Mouse (Mus musculus): ENCODE results near the gene Fgfr2. TPM values are rescaled to one million over a fixed set of nuclear protein-coding genes. Genes with fewer than 3 reads are reported as not detected.

The Fgfr2 gene
- polyA plus RNA-seq, 1 experiment from 2014 or later, result 110 TPM

DNA sequence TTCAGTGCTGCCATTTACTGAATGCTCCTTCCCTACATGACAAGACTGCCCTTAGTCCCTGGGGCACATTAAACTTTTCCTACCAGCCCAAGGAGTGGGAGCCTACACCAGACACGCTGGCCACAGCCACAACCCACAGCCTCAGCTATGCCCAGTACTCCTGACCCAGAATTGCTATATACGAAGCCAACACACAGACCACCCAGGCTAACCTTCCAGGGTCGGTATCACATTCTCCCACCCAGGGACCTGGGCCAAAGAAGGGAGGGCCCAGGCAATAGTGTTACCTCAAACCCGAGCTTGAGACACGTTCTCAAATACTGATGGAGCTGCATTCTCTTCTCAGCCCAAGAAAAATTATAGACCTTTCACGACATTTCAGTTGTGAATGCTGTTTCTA is 754.3 kb downstream of the Fgfr2 start:
- DNase-seq (ENCODE audit: low spot score), result no peak
- TF ChIP-seq EP300 (IDR thresholded peaks at IDR 0.05) (no peak), CTCF (IDR thresholded peaks at IDR 0.05) (no peak)
- Histone ChIP-seq H3K27me3 (replicated peaks; ENCODE audit: insufficient read depth, low read length) (no peaks in the 10 kb centered on the region), H3K4me3 (ENCODE audit: low read depth, low read length) (no peak overlapping the region), H3K9ac (replicated peaks; ENCODE audit: low read depth) (no peak overlapping the region), H3K4me1 (ENCODE audit: insufficient read depth, low read depth, low read length) (no peaks in the 10 kb centered on the region), H3K9me3 (ENCODE audit: low read length) (no peaks in the 10 kb centered on the region), H3K36me3 (ENCODE audit: insufficient read depth, low read length) (no peaks in the 10 kb centered on the region), H3K4me2 (replicated peaks; ENCODE audit: low read depth, low read length) (no peak overlapping the region), H3K27ac (ENCODE audit: low read length) (no peak overlapping the region)
- 75% methylated on average over 6 of the region's 6 CpGs for WGBS
- ATAC-seq, result no peak

DNA sequence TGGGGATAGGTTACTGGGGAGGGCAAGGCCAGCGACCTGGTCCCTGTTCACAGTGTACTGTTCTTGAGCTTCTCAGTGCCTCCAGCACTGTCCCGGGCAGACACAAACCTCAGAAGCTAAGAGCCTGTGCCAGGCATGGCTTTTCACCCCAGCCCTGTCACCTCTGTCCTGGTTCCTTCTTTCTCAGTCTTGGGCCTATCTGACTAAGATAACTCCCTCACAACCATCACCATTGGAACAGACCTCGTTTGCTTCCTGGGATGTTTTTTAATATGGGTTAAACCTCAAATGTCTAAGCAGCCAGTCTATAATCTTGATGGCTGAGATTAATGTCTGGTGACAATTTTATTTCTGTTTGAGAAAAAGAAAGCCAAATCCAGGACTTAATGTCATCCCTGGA is 755.8 kb downstream of the Fgfr2 start:
- Histone ChIP-seq H3K4me1 (ENCODE audit: insufficient read depth, low read depth, low read length) (no peaks in the 10 kb centered on the region), H3K9ac (replicated peaks; ENCODE audit: low read depth) (no peak overlapping the region), H3K4me2 (replicated peaks; ENCODE audit: low read depth, low read length) (no peak overlapping the region), H3K4me3 (ENCODE audit: low read depth, low read length) (no peak overlapping the region), H3K36me3 (ENCODE audit: insufficient read depth, low read length) (no peaks in the 10 kb centered on the region), H3K9me3 (ENCODE audit: low read length) (no peaks in the 10 kb centered on the region), H3K27ac (ENCODE audit: low read length) (no peak overlapping the region), H3K27me3 (replicated peaks; ENCODE audit: insufficient read depth, low read length) (no peaks in the 10 kb centered on the region)
- ATAC-seq, result no peak
- TF ChIP-seq EP300 (IDR thresholded peaks at IDR 0.05) (no peak), CTCF (IDR thresholded peaks at IDR 0.05) (no peak)
- no peak for DNase-seq (ENCODE audit: low spot score)
- 78% methylated on average over 3 of the region's 3 CpGs for WGBS

DNA sequence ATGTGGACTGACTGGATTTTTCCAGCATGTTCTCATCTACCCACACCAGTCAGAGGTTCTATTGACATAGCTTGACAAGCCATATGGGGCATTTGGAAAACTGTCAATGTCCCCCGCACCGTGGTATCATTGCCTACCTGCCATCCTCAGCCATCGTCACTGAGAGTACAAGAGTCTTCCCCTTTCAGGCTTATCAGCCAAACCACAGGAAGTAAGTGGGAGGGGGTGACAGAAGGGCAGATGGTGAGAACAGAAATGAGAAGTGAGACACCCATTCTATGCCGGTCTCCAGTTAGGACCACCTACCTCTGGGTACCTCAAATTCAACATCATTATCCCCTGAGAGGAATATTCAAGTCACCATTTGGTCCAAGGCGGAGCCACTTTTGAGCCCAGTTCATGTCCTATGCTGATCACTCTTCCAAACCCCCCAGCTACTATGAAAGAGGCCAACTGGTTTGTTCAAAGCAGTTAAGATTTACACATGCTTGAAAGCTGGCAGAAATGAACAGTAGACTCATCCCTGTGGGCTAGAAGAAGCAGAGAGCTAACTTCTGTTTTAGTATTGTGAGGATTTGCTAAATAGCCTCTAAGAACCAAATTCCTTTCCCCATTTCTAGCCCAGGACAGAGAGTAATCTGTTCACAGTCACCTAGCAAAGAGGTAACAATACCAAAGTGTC is 757.3 kb downstream of the Fgfr2 start:
- H3K36me3 ChIP-seq (ENCODE audit: insufficient read depth, low read length), result no peaks in the 10 kb centered on the region
- 61% methylated on average over 5 of the region's 5 CpGs for WGBS
- H3K9ac ChIP-seq (replicated peaks; ENCODE audit: low read depth), result no peak overlapping the region
- no peaks in the 10 kb centered on the region for H3K9me3 ChIP-seq (ENCODE audit: low read length)
- DNase-seq (ENCODE audit: low spot score), result no peak
- no peak for ATAC-seq
- no peaks in the 10 kb centered on the region for H3K4me1 ChIP-seq (ENCODE audit: insufficient read depth, low read depth, low read length)
- no peak overlapping the region for H3K4me3 ChIP-seq (ENCODE audit: low read depth, low read length)
- H3K27ac ChIP-seq (ENCODE audit: low read length), result no peak overlapping the region
- no peaks in the 10 kb centered on the region for H3K27me3 ChIP-seq (replicated peaks; ENCODE audit: insufficient read depth, low read length)
- TF ChIP-seq EP300 (IDR thresholded peaks at IDR 0.05) (no peak), CTCF (IDR thresholded peaks at IDR 0.05) (no peak)
- H3K4me2 ChIP-seq (replicated peaks; ENCODE audit: low read depth, low read length), result no peak overlapping the region

DNA sequence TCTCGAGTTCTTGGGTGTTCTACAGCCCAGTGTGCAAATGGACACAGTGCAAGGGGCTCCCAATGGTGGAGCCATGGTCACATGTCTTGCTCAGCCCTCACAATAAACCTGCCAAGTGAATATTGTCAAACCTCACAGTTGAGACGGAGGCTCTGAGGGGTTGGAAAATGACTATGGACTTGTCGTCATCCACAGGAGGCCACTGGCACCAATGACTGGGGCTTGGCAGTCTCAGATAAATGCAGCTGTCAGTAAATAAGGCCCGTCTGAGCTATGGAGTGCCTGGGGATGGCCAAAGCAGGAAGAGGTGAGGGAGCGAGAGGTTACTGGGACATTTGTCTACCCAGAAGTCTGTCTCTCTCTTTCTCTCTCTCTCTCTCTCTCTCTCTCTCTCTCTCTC is 758.0 kb downstream of the Fgfr2 start:
- no peak overlapping the region for H3K4me2 ChIP-seq (replicated peaks; ENCODE audit: low read depth, low read length)
- no peak overlapping the region for H3K27ac ChIP-seq (ENCODE audit: low read length)
- 68% methylated on average over 5 of the region's 5 CpGs for WGBS
- H3K27me3 ChIP-seq (replicated peaks; ENCODE audit: insufficient read depth, low read length), result no peaks in the 10 kb centered on the region
- H3K9me3 ChIP-seq (ENCODE audit: low read length), result no peaks in the 10 kb centered on the region
- no peak overlapping the region for H3K9ac ChIP-seq (replicated peaks; ENCODE audit: low read depth)
- H3K4me3 ChIP-seq (ENCODE audit: low read depth, low read length), result no peak overlapping the region
- no peak for DNase-seq (ENCODE audit: low spot score)
- TF ChIP-seq CTCF (IDR thresholded peaks at IDR 0.05), result no peak
- no peak for TF ChIP-seq EP300 (IDR thresholded peaks at IDR 0.05)
- peak; percentile 12; the same call in 1 of the 2 replicates for ATAC-seq
- H3K4me1 ChIP-seq (ENCODE audit: insufficient read depth, low read depth, low read length), result no peaks in the 10 kb centered on the region
- no peaks in the 10 kb centered on the region for H3K36me3 ChIP-seq (ENCODE audit: insufficient read depth, low read length)

DNA sequence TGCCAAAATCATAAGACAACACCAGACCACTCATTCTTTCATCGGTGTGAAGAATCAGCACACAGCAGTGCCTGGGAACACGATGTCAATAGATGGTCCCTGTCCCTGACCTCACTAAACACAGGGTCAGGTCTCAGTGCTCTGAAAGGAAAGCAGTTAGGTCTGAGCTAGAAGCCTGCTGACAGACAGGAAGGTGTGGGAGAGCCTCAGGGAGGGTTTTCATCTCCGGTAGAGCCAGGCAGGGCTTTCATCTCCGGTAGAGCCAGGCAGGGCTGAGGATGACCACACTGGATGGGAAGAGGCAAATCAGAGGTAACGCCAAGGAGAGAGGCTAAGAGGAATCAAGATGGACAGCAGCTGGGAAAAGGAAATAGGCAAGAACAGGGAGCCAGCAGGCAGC is 758.6 kb downstream of the Fgfr2 start:
- Histone ChIP-seq H3K4me2 (replicated peaks; ENCODE audit: low read depth, low read length) (no peak overlapping the region), H3K27ac (ENCODE audit: low read length) (no peak overlapping the region), H3K36me3 (ENCODE audit: insufficient read depth, low read length) (no peaks in the 10 kb centered on the region), H3K4me3 (ENCODE audit: low read depth, low read length) (no peak overlapping the region), H3K9ac (replicated peaks; ENCODE audit: low read depth) (no peak overlapping the region), H3K27me3 (replicated peaks; ENCODE audit: insufficient read depth, low read length) (no peaks in the 10 kb centered on the region), H3K4me1 (ENCODE audit: insufficient read depth, low read depth, low read length) (no peaks in the 10 kb centered on the region), H3K9me3 (ENCODE audit: low read length) (no peaks in the 10 kb centered on the region)
- DNase-seq (ENCODE audit: low spot score) (no peak), ATAC-seq (no peak)
- WGBS, result 47% methylated on average over 5 of the region's 5 CpGs
- no peak for TF ChIP-seq EP300 (IDR thresholded peaks at IDR 0.05)
- TF ChIP-seq CTCF (IDR thresholded peaks at IDR 0.05), result no peak

DNA sequence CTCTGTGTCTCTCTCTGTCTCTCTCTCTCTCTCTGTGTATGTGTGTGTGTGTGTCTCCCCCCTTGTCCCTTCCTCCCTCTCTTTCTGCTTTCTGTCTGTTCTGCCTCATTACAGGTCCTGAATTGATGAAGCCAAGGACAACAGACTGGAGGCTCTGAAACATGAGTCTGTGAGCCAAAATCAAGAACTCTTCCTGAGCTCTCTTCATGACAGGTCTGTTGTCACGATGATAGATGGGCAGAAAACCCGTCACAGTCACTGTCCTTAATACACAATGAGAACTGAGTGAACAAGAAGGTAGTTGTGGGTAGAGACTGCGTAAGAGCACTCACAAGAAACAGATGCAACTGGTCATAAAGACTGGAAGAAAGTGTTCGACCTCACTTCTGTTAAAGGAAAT is 762.8 kb downstream of the Fgfr2 start:
- no peak for ATAC-seq
- Histone ChIP-seq H3K4me2 (replicated peaks; ENCODE audit: low read depth, low read length) (no peak overlapping the region), H3K9ac (replicated peaks; ENCODE audit: low read depth) (no peak overlapping the region), H3K9me3 (ENCODE audit: low read length) (no peaks in the 10 kb centered on the region), H3K4me3 (ENCODE audit: low read depth, low read length) (no peak overlapping the region), H3K27ac (ENCODE audit: low read length) (no peak overlapping the region), H3K27me3 (replicated peaks; ENCODE audit: insufficient read depth, low read length) (no peaks in the 10 kb centered on the region), H3K4me1 (ENCODE audit: insufficient read depth, low read depth, low read length) (no peaks in the 10 kb centered on the region), H3K36me3 (ENCODE audit: insufficient read depth, low read length) (no peaks in the 10 kb centered on the region)
- no peak for DNase-seq (ENCODE audit: low spot score)
- WGBS, result 78% methylated on average over 4 of the region's 4 CpGs
- TF ChIP-seq EP300 (IDR thresholded peaks at IDR 0.05) (no peak), CTCF (IDR thresholded peaks at IDR 0.05) (no peak)

DNA sequence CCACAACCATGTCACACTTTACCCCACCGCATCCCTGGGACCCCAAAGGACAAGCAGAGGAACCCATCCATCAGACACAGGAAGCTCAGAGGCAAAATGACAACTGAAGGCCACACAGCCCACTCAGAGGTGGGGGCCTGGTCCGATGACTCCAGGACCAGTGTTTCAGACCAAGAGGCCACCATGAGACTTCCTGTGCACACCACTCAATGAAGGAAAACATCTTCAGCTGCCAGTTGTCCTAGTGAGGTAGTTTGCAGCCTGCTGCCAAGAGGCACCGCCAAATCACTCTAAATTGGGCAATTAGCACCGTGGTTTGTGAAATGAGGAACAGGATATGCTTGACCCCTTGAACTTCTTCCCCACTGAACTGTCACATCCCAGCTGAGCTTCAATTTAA is 764.4 kb downstream of the Fgfr2 start:
- no peaks in the 10 kb centered on the region for H3K36me3 ChIP-seq (ENCODE audit: insufficient read depth, low read length)
- H3K4me1 ChIP-seq (ENCODE audit: insufficient read depth, low read depth, low read length), result no peaks in the 10 kb centered on the region
- 35% methylated on average over 4 of the region's 4 CpGs for WGBS
- no peaks in the 10 kb centered on the region for H3K27me3 ChIP-seq (replicated peaks; ENCODE audit: insufficient read depth, low read length)
- no peak overlapping the region for H3K4me3 ChIP-seq (ENCODE audit: low read depth, low read length)
- no peak overlapping the region for H3K27ac ChIP-seq (ENCODE audit: low read length)
- H3K9me3 ChIP-seq (ENCODE audit: low read length), result no peaks in the 10 kb centered on the region
- ATAC-seq, result peak; percentile 57
- DNase-seq (ENCODE audit: low spot score), result peak; percentile 57
- no peak overlapping the region for H3K4me2 ChIP-seq (replicated peaks; ENCODE audit: low read depth, low read length)
- TF ChIP-seq CTCF (IDR thresholded peaks at IDR 0.05), result no peak
- no peak for TF ChIP-seq EP300 (IDR thresholded peaks at IDR 0.05)
- no peak overlapping the region for H3K9ac ChIP-seq (replicated peaks; ENCODE audit: low read depth)
